Mouse (Mus musculus) left cerebral cortex, postnatal 4 days (tissue): Measurements from ENCODE around the gene Hps3. TPM values are rescaled to one million over a fixed set of nuclear protein-coding genes. Genes with fewer than 3 reads are reported as not detected.
"Not testable (repeated sequence)": the region's sequence is repeated elsewhere in the genome, so short reads cannot be mapped to it uniquely, and the experiment has no call there.

Experiments
- DNase-seq: peaks from one replicate; pipeline ENCODE4 v3.0.0-alpha.2; 2022
- intact Hi-C: fragments of 180-260 bp; cut with DNase I; formaldehyde crosslinking; loops from one replicate; pipeline ENCODE4 v1.15.1; 2025
- total RNA-seq, 2 experiments: library from RNA; stranded (reverse); gene quantifications; 2 replicates each; pipeline ENCODE4 v1.2.3; 2021

Gene Hps3
- total RNA-seq: 10 to 100 TPM; 21.6 to 23.5 TPM

- DNase-seq: peak; percentile 80
- intact Hi-C loops: no loop called here
Measured at GRCm38 (mm10) chr3:20034719-20035404, at the start of gene Hps3. Gene Hps3 (minus strand): TSS chr3:20035315.

- no peak for DNase-seq
- intact Hi-C loops: no loop called here
Measured at GRCm38 (mm10) chr3:20082161-20082560, 47.0 kb upstream of the Hps3 start.

GRCm38 (mm10) chr3:20076145-20077053 lies 41.3 kb upstream of the Hps3 start:
- DNase-seq: no peak
- intact Hi-C loops: no loop called here

- intact Hi-C loops: no loop called here
- no peak for DNase-seq
Measured at GRCm38 (mm10) chr3:20058197-20058541, 23.1 kb upstream of the Hps3 start.

DNA sequence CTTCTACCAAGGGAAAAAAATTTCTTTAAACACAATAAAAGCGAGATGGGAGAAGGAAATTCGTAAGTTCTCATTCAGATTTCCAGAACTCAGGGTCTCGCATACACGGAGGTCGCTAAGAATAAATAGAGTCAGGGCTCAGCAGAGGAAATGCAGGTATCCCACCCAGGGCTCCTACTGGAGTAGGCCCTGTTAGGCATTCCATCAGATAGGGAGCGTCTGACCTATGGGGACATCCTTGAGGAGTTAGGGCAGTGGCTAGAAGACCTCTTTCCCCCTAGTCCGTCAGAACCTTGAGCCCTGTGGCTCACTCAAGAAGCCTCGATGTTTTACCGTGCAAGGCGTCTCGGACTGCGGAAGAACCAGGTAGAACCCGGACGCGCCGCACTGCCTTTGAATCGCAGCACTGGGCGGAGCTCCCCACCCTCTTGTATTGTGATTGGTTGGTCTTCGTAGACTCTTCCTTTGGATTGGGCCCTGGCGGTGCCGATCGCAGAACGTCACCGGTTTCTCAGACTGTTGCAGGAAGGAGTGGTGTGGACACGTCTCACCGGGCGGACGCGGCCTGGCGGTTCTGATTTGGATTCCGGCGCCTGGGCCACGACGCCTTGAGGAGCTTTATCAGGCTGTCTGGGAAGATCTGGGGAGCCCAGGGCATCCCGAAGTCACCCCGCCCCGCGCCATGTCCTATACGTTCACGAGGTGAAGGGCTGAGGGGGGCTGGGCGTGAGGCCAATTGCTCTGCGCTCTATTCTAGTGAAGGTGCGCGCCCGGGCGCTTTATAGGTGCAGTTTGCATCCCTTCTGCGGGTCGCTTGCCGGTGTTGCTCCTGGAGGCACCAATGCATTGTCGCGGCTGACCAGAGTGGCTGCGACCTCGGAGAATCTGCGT lies 22.4 kb upstream of the Hps3 start, which contains the start of gene Hltf:
Gene Hltf, plus strand, starts transcription at position 506 of the 891 bp plus-strand sequence.
- intact Hi-C loops: no loop called here
- DNase-seq: peak; percentile 91

DNA sequence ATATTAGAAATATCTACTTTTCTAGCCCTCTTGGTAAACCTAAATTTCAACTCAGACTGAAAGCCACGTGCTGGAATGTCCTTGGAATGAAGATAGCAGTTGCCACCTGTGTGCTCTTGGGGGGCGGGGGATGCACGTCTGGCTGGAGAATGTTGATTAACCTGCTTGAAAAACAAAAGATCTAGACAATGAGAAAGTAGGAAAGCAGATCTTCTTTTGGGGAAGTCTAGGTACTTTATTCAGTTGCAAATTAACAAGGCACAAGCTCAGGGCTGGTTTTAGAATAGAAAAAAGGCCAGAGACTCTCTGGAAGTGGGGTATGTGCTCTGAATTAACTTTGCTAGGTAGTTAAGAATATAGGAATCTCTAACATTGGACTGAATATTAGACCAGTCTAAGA lies 9.6 kb upstream of the Hps3 start:
- DNase-seq, intact Hi-C loops: not testable (repeated sequence)

GRCm38 (mm10) chr3:20041461-20041860 lies 6.3 kb upstream of the Hps3 start:
- intact Hi-C loops, DNase-seq: not testable (repeated sequence)

GRCm38 (mm10) chr3:20036069-20036468 lies 954 bp upstream of the Hps3 start:
- no peak for DNase-seq
- intact Hi-C loops: no loop called here

DNA sequence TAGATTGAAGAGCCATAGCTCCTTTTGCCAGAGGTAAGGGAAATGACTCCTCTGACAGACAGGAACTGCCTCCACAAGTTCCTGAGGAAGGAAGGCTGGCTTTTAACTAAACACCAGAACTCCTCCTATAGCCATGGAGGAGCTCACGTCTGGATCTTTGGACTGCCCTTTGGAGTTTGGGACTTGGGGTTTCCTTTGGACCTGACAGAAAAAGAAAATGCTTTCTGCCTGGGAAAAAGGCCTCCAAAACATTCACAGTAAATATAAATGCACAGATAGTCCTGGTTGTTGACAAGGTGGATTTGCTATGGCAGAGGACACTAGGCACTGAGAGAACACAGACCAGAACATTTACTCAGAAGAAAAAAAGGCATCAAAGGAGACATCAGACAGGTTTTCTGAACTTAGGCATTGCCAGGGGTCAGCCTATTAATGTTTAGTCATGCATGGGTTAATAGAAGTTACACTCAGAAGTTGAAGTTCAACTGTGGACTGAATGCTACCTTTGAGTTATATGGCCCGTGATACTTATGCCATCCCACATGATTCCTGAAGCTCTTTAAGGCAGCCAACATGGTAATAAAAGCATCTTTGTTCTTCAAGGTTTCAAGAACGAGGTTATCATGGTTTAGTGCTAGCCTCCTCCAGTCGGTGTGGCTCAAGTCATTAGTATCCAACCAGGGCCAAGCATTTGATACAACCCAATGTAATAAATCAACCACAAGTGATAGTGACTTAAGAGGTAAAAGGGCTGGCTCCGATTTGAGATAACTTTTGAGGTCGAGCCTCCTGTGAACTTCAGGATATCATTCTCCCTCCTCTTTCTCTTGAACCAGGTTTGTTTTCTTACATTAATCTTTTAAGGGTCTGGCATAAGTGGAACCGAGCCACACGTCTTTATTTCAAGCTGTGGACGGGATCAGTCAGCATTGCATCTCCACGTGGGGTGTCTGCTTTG lies 1.1 kb downstream of the Hps3 start:
- intact Hi-C loops: no loop called here
- no peak for DNase-seq

- intact Hi-C loops: no loop called here
- DNase-seq: no peak
Measured at GRCm38 (mm10) chr3:20030807-20031206, 4.3 kb downstream of the Hps3 start.

- intact Hi-C loops: no loop called here
- no peak for DNase-seq
Measured at GRCm38 (mm10) chr3:20028640-20029039, 6.5 kb downstream of the Hps3 start.

GRCm38 (mm10) chr3:20027788-20028187 lies 7.3 kb downstream of the Hps3 start:
- DNase-seq: no peak
- intact Hi-C loops: no loop called here

DNA sequence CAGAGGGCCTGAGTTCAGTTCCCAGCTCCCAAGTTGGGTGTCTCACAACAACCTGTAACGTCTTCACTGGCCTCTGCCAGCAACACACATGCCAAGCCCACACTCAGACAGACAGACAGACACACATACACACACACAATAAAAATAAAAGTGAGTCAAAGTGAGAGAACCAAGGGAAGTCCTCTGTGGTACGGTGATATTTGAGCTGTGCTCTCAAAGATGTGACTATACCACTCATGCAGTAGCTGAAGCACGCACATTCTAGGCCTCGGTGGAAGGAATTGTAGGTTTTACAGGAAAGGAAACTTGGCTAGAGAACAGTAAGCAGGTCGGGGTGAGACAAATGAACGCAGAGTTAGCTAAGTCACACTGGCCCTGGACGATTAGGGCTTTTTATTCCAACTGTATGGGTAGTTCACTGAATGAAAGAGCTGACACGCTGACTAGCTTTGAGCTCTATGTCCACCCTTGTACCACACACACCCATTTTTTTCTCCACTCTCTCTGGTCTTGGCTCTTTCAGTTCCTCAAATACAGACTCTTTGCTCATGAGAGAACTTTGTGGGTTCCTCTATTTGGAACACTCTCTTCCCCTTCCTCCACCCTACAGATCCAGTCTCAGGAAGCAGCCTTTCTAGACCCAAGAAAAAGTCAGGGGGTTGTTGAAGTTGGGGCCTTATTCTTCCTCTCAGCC lies 8.0 kb downstream of the Hps3 start:
- intact Hi-C loops: no loop called here
- DNase-seq: no peak

GRCm38 (mm10) chr3:20026481-20026880 lies 8.6 kb downstream of the Hps3 start:
- no peak for DNase-seq
- intact Hi-C loops: no loop called here

- DNase-seq: no peak
- intact Hi-C loops: no loop called here
Measured at GRCm38 (mm10) chr3:20023832-20024231, 11.3 kb downstream of the Hps3 start.

- intact Hi-C loops: no loop called here
- DNase-seq: no peak
Measured at GRCm38 (mm10) chr3:20018076-20018475, 17.0 kb downstream of the Hps3 start.

GRCm38 (mm10) chr3:20014454-20014853 lies 20.7 kb downstream of the Hps3 start:
- intact Hi-C loops: no loop called here
- no peak for DNase-seq

- DNase-seq, intact Hi-C loops: not testable (repeated sequence)
Measured at GRCm38 (mm10) chr3:20010905-20011304, 24.2 kb downstream of the Hps3 start.

- DNase-seq: no peak
- intact Hi-C loops: no loop called here
Measured at GRCm38 (mm10) chr3:20010464-20010863, 24.7 kb downstream of the Hps3 start.
